Mouse (Mus musculus) heart, embryonic 10.5 days (tissue): ENCODE data around the gene Defb30. TPM values are rescaled to one million over a fixed set of nuclear protein-coding genes. Genes with fewer than 3 reads are reported as not detected.

Source experiments
- DNase-seq: peaks from one replicate; pipeline ENCODE4 v3.0.0-alpha.2; 2017; ENCODE audit warnings: low spot score
- H3K27ac ChIP-seq: fragments of 300-500 bp; sonication (generic); 2 replicates; pipeline ENCODE4 v1.5.1; 2016; ENCODE audit warnings: mild to moderate bottlenecking
- H3K27me3 ChIP-seq: fragments of 300-500 bp; sonication (generic); 2 replicates; pipeline ENCODE4 v1.6.1; 2016; ENCODE audit warnings: mild to moderate bottlenecking; ENCODE audit not compliant: poor library complexity, insufficient read depth, severe bottlenecking
- H3K36me3 ChIP-seq: fragments of 300-500 bp; sonication (generic); 2 replicates; pipeline ENCODE4 v1.6.1; 2016; ENCODE audit warnings: mild to moderate bottlenecking, moderate library complexity
- H3K4me1 ChIP-seq: fragments of 300-500 bp; sonication (generic); 2 replicates; pipeline ENCODE4 v1.6.1; 2016; ENCODE audit warnings: mild to moderate bottlenecking
- H3K4me3 ChIP-seq: fragments of 300-500 bp; sonication (generic); 2 replicates; pipeline ENCODE4 v1.5.1; 2016; ENCODE audit warnings: mild to moderate bottlenecking, moderate library complexity
- H3K9me3 ChIP-seq: fragments of 300-500 bp; sonication (generic); 2 replicates; pipeline ENCODE4 v1.6.1; 2016; ENCODE audit warnings: mild to moderate bottlenecking, moderate library complexity
- WGBS: fragments of 180-500 bp; shearing (Covaris S2); methylation state at CpG from one replicate; pipeline ENCODE4 v1.1.7; 2016; 5-methylcytosine and 5-hydroxymethylcytosine counted together
- polyA plus RNA-seq: library from polyadenylated mRNA; unstranded; fragments of >200 nt; fragmentation: Nextera tagmentation; extraction: Ambion mirVana; gene quantifications from 2 replicates; pipeline ENCODE4 v1.2.1, GENCODE M21; 2016

The Defb30 gene
- polyA plus RNA-seq, 1 experiment from 2014 or later = not detected

GRCm38 (mm10) chr14:63002588-63002987 is 47.2 kb downstream of the Defb30 start:
- H3K4me1 ChIP-seq = no peaks in the 10 kb centered on the region
- no peaks in the 10 kb centered on the region for H3K9me3 ChIP-seq
- H3K27me3 ChIP-seq = peaks cover 3% of the 10 kb centered on the region; the same call in 1 of the 2 replicates
- no peak for DNase-seq
- WGBS = 70% methylated on average over 2 of the region's 2 CpGs
- H3K36me3 ChIP-seq = no peaks in the 10 kb centered on the region
- H3K4me3 ChIP-seq = no peak overlapping the region
- no peak overlapping the region for H3K27ac ChIP-seq

GRCm38 (mm10) chr14:62998977-62999376 is 50.8 kb downstream of the Defb30 start:
- no peak overlapping the region for H3K4me3 ChIP-seq
- DNase-seq = no peak
- no peaks in the 10 kb centered on the region for H3K36me3 ChIP-seq
- no peaks in the 10 kb centered on the region for H3K9me3 ChIP-seq
- no peak overlapping the region for H3K27ac ChIP-seq
- 90% methylated on average over 4 of the region's 4 CpGs for WGBS
- peaks cover 3% of the 10 kb centered on the region; the same call in 1 of the 2 replicates for H3K27me3 ChIP-seq
- H3K4me1 ChIP-seq = no peaks in the 10 kb centered on the region

- DNase-seq = no peak
- H3K27ac ChIP-seq = no peak within 1 kb of the TSS
- H3K27me3 ChIP-seq = peaks cover 3% of the 10 kb centered on the region; the same call in 1 of the 2 replicates
- no peaks in the 10 kb centered on the region for H3K36me3 ChIP-seq
- H3K4me3 ChIP-seq = no peak within 1 kb of the TSS
- H3K4me1 ChIP-seq = 0 out of 2 replicates have a peak, but pooled peaks cover 4% of the 10 kb centered on the region
- 80% methylated on average over 8 of the region's 8 CpGs for WGBS
- no peaks in the 10 kb centered on the region for H3K9me3 ChIP-seq
These were observed 52.0 kb downstream of the Defb30 start, which contains the start of gene Defb47 for GRCm38 (mm10) chr14:62997777-62998176. TSS of gene Defb47 (plus strand) at chr14:62998077.

GRCm38 (mm10) chr14:62991849-62992510 is 57.8 kb downstream of the Defb30 start:
- no peaks in the 10 kb centered on the region for H3K36me3 ChIP-seq
- H3K4me3 ChIP-seq = no peak overlapping the region
- H3K9me3 ChIP-seq = no peaks in the 10 kb centered on the region
- 69% methylated on average over 7 of the region's 7 CpGs for WGBS
- no peaks in the 10 kb centered on the region for H3K27me3 ChIP-seq
- H3K4me1 ChIP-seq = 0 out of 2 replicates have a peak, but pooled peaks cover 4% of the 10 kb centered on the region
- no peak for DNase-seq
- H3K27ac ChIP-seq = no peak overlapping the region

GRCm38 (mm10) chr14:62991271-62991670 is 58.5 kb downstream of the Defb30 start:
- Histone ChIP-seq H3K4me3 (no peak overlapping the region), H3K36me3 (no peaks in the 10 kb centered on the region), H3K27ac (no peak overlapping the region), H3K9me3 (no peaks in the 10 kb centered on the region), H3K27me3 (no peaks in the 10 kb centered on the region), H3K4me1 (0 out of 2 replicates have a peak, but pooled peaks cover 4% of the 10 kb centered on the region)
- 74% methylated on average over 3 of the region's 3 CpGs for WGBS
- no peak for DNase-seq

GRCm38 (mm10) chr14:62984410-62984809 is 65.3 kb downstream of the Defb30 start, which contains the start of gene Defb48:
TSS of gene Defb48 (minus strand) at chr14:62984510.
- WGBS = 74% methylated on average over 1 of the region's 1 CpGs
- Histone ChIP-seq H3K9me3 (no peaks in the 10 kb centered on the region), H3K4me3 (no peak within 1 kb of the TSS), H3K27ac (no peak within 1 kb of the TSS), H3K27me3 (no peaks in the 10 kb centered on the region), H3K36me3 (no peaks in the 10 kb centered on the region), H3K4me1 (no peaks in the 10 kb centered on the region)
- DNase-seq = no peak

Other genes starting within 250 kb of the Defb30 start
- 8.9 and 9.5 TPM in 2 replicates for gene Wdfy2, start 212.3 kb downstream of the Defb30 start, polyA plus RNA-seq
- not detected in 2 replicates for gene Defb48, start 65.5 kb downstream of the Defb30 start, polyA plus RNA-seq
- gene Defb47, start 51.9 kb downstream of the Defb30 start, polyA plus RNA-seq = not detected in 2 replicates
- not detected in 2 replicates for gene Defb43, start 38.2 kb downstream of the Defb30 start, polyA plus RNA-seq
- 3.7 and 5.8 TPM in 2 replicates for gene Defb42, start 3.0 kb downstream of the Defb30 start, polyA plus RNA-seq